Mouse (Mus musculus): ENCODE measurements around the gene Oaz3. TPM values are rescaled to one million over a fixed set of nuclear protein-coding genes. Genes with fewer than 3 reads are reported as not detected.
A peak's percentile ranks its signal among the peaks of the same experiment; 100 is the strongest.

Gene Oaz3
- polyA plus RNA-seq, 1 experiment from 2014 or later: 0.25 TPM

DNA sequence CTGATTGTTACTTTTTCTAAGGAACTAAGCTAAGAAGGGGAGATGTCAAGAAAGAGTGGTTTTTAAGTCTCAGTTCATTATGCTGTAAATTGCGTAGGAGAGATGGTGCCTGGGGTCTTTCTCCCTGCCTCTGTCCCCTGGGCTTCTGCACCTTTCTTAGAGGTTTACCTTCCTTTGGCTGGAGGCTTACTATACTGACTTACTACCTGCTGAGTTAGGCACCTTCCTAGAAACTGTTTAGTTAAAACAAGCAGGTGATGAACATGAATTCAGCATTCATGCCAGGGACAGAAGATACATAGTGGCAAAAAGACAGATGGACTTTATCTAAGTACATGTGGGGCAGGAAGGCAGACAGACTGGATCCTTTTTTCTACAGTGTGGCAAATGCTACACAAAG, 47.4 kb downstream of the Oaz3 start:
- TF ChIP-seq CTCF (IDR thresholded peaks at IDR 0.05): no peak
- no peak for TF ChIP-seq EP300 (IDR thresholded peaks at IDR 0.05)
- no peaks in the 10 kb centered on the region for H3K36me3 ChIP-seq (ENCODE audit: insufficient read depth, low read length)
- 81% methylated on average over 1 of the region's 1 CpGs for WGBS
- no peak overlapping the region for H3K27ac ChIP-seq (ENCODE audit: low read length)
- ATAC-seq: no peak
- no peak for DNase-seq (ENCODE audit: low spot score)
- H3K4me3 ChIP-seq (ENCODE audit: low read depth, low read length): no peak overlapping the region
- no peak overlapping the region for H3K9ac ChIP-seq (replicated peaks; ENCODE audit: low read depth)
- H3K27me3 ChIP-seq (replicated peaks; ENCODE audit: insufficient read depth, low read length): no peaks in the 10 kb centered on the region
- no peaks in the 10 kb centered on the region for H3K9me3 ChIP-seq (ENCODE audit: low read length)
- H3K4me2 ChIP-seq (replicated peaks; ENCODE audit: low read depth, low read length): no peak overlapping the region
- no peaks in the 10 kb centered on the region for H3K4me1 ChIP-seq (ENCODE audit: insufficient read depth, low read depth, low read length)

DNA sequence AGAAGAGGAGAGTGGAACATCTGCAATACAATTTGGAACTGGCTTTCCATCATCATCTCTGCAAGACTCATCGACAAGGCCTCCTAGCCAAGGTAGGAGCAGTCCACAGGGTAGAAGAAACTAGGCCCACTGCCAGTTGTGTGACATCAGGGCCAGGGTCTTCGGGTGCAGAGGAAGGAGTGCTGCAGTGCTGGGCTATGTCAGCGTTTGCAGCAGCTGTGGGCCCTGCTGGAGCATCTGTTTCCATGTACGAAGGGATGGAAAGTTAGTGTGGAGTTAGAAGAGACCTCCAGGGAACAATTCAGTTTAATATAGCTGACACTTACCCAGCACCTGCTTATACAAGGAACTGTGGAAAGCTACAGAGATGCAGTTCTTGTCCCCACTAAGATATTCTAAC, 50.7 kb downstream of the Oaz3 start:
- no peaks in the 10 kb centered on the region for H3K36me3 ChIP-seq (ENCODE audit: insufficient read depth, low read length)
- H3K9me3 ChIP-seq (ENCODE audit: low read length): no peaks in the 10 kb centered on the region
- WGBS: 70% methylated on average over 4 of the region's 4 CpGs
- no peak overlapping the region for H3K4me3 ChIP-seq (ENCODE audit: low read depth, low read length)
- ATAC-seq (no peak), DNase-seq (ENCODE audit: low spot score) (no peak)
- H3K9ac ChIP-seq (replicated peaks; ENCODE audit: low read depth): no peak overlapping the region
- H3K27ac ChIP-seq (ENCODE audit: low read length): no peak overlapping the region
- no peaks in the 10 kb centered on the region for H3K4me1 ChIP-seq (ENCODE audit: insufficient read depth, low read depth, low read length)
- TF ChIP-seq EP300 (IDR thresholded peaks at IDR 0.05): no peak
- no peak overlapping the region for H3K4me2 ChIP-seq (replicated peaks; ENCODE audit: low read depth, low read length)
- H3K27me3 ChIP-seq (replicated peaks; ENCODE audit: insufficient read depth, low read length): no peaks in the 10 kb centered on the region

DNA sequence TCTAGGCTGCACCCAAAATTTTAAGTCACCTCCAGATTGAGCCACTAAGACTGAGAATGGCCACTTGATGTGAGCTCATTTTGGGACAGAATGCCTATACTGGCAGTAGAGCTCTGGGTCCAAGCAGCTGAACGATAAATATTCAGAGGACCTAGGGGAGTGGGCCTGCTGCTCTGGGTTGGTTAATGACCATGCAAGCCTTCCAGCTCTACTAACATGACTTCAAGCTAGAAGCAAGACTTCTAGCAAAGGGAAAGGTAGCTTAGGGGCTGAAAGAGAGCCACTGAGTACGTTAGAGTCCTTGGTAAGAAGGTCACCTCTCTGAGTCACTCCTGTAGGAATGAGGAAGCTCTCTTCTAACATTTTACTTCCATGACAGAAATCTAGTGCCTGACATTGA, 51.6 kb downstream of the Oaz3 start:
- Histone ChIP-seq H3K27me3 (replicated peaks; ENCODE audit: insufficient read depth, low read length) (no peaks in the 10 kb centered on the region), H3K36me3 (ENCODE audit: insufficient read depth, low read length) (no peaks in the 10 kb centered on the region), H3K4me3 (ENCODE audit: low read depth, low read length) (no peak overlapping the region), H3K4me1 (ENCODE audit: insufficient read depth, low read depth, low read length) (no peaks in the 10 kb centered on the region), H3K9me3 (ENCODE audit: low read length) (no peaks in the 10 kb centered on the region), H3K4me2 (replicated peaks; ENCODE audit: low read depth, low read length) (no peak overlapping the region), H3K9ac (replicated peaks; ENCODE audit: low read depth) (no peak overlapping the region), H3K27ac (ENCODE audit: low read length) (no peak overlapping the region)
- peak; percentile 9; the same call in 1 of the 2 replicates for ATAC-seq
- no peak for TF ChIP-seq EP300 (IDR thresholded peaks at IDR 0.05)
- TF ChIP-seq CTCF (IDR thresholded peaks at IDR 0.05): no peak
- peak; percentile 24 for DNase-seq (ENCODE audit: low spot score)
- WGBS: 72% methylated on average over 2 of the region's 2 CpGs

DNA sequence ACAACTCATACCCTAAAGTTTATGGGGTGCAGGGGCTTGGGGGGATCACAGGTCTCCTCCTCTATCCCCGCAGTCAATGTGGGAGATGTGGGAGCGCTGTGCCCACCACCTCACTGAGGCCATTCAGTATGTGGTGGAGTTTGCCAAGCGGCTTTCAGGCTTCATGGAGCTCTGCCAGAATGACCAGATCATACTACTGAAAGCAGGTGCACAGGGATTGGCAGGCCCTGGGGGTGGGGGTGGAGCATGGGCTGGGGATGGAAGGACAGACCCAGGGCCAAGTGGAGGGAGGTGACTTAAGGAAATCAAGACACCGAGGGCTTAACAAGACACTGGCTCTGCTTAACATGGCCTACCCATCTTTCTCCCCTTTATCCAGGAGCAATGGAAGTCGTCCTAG, 52.7 kb downstream of the Oaz3 start:
- DNase-seq (ENCODE audit: low spot score) (no peak), ATAC-seq (no peak)
- TF ChIP-seq CTCF (IDR thresholded peaks at IDR 0.05): no peak
- TF ChIP-seq EP300 (IDR thresholded peaks at IDR 0.05): no peak
- no peaks in the 10 kb centered on the region for H3K36me3 ChIP-seq (ENCODE audit: insufficient read depth, low read length)
- WGBS: 81% methylated on average over 5 of the region's 5 CpGs
- H3K9me3 ChIP-seq (ENCODE audit: low read length): no peaks in the 10 kb centered on the region
- no peak overlapping the region for H3K4me2 ChIP-seq (replicated peaks; ENCODE audit: low read depth, low read length)
- no peak overlapping the region for H3K27ac ChIP-seq (ENCODE audit: low read length)
- H3K27me3 ChIP-seq (replicated peaks; ENCODE audit: insufficient read depth, low read length): no peaks in the 10 kb centered on the region
- no peak overlapping the region for H3K9ac ChIP-seq (replicated peaks; ENCODE audit: low read depth)
- no peak overlapping the region for H3K4me3 ChIP-seq (ENCODE audit: low read depth, low read length)
- no peaks in the 10 kb centered on the region for H3K4me1 ChIP-seq (ENCODE audit: insufficient read depth, low read depth, low read length)

DNA sequence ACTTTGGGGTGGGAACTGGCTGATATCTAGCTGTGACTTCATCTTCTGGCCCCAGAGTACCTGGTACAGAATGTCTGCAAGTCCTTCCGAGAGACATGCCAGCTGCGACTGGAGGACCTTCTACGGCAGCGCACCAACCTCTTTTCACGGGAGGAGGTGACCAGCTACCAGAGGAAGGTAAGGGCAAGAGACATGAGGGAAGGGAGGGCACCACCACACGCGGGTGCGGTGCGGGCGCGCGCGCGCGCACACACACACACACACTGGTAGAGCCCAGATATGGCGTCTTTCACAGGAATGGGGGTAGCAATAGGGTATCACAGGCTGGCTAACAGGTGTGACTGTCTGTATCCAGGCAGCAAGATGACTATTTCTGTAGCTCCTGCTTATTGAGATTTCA, 54.3 kb downstream of the Oaz3 start:
- H3K4me1 ChIP-seq (ENCODE audit: insufficient read depth, low read depth, low read length): no peaks in the 10 kb centered on the region
- no peak overlapping the region for H3K4me3 ChIP-seq (ENCODE audit: low read depth, low read length)
- DNase-seq (ENCODE audit: low spot score): no peak
- no peaks in the 10 kb centered on the region for H3K27me3 ChIP-seq (replicated peaks; ENCODE audit: insufficient read depth, low read length)
- no peak overlapping the region for H3K27ac ChIP-seq (ENCODE audit: low read length)
- no peak overlapping the region for H3K4me2 ChIP-seq (replicated peaks; ENCODE audit: low read depth, low read length)
- no peak for ATAC-seq
- H3K9ac ChIP-seq (replicated peaks; ENCODE audit: low read depth): no peak overlapping the region
- H3K9me3 ChIP-seq (ENCODE audit: low read length): no peaks in the 10 kb centered on the region
- 92% methylated on average over 16 of the region's 16 CpGs for WGBS
- H3K36me3 ChIP-seq (ENCODE audit: insufficient read depth, low read length): no peaks in the 10 kb centered on the region
- TF ChIP-seq CTCF (IDR thresholded peaks at IDR 0.05) (no peak), EP300 (IDR thresholded peaks at IDR 0.05) (no peak)

DNA sequence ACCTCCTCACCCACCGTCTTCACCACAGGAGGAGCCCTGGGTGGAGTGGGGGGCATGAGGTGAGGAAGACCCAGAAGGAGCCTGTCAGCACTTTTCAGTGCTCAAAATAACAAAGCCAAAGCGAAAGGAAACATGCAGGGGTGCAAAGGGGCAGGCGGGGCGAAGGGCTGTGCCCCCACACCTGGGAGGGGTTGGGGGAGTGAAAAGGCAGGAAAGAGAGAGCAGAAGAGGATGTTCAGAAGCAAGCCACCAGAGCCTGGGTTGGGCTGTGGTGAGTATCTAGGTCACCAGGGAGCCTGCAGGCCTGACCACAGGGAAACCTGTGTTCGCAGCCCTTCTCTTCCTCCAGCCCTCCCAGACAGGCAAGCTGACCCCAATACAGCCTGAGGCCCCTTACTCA, 55.7 kb downstream of the Oaz3 start:
- H3K9me3 ChIP-seq (ENCODE audit: low read length): no peaks in the 10 kb centered on the region
- 73% methylated on average over 4 of the region's 5 CpGs for WGBS
- DNase-seq (ENCODE audit: low spot score): no peak
- no peak overlapping the region for H3K4me2 ChIP-seq (replicated peaks; ENCODE audit: low read depth, low read length)
- ATAC-seq: no peak
- no peak overlapping the region for H3K4me3 ChIP-seq (ENCODE audit: low read depth, low read length)
- H3K27ac ChIP-seq (ENCODE audit: low read length): no peak overlapping the region
- H3K9ac ChIP-seq (replicated peaks; ENCODE audit: low read depth): no peak overlapping the region
- TF ChIP-seq CTCF (IDR thresholded peaks at IDR 0.05): no peak
- TF ChIP-seq EP300 (IDR thresholded peaks at IDR 0.05): no peak
- no peaks in the 10 kb centered on the region for H3K27me3 ChIP-seq (replicated peaks; ENCODE audit: insufficient read depth, low read length)
- H3K36me3 ChIP-seq (ENCODE audit: insufficient read depth, low read length): no peaks in the 10 kb centered on the region
- no peaks in the 10 kb centered on the region for H3K4me1 ChIP-seq (ENCODE audit: insufficient read depth, low read depth, low read length)

DNA sequence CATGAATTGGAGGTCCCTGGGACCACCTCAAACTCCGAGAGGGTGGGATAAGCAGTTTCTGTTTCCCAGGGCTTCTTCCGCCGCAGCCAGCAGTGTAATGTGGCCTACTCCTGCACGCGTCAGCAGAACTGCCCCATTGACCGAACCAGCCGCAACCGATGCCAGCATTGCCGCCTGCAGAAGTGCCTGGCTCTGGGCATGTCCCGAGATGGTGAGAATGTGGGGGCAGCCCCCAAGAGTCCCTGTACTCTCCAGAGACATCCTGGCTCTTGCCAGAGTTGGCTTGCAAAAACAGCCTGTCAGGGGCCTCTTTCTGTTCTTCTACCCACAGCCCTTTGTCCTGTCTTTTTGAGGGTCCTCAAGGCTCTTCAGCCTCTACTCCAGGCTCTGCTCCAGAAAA, 56.3 kb downstream of the Oaz3 start:
- Histone ChIP-seq H3K4me3 (ENCODE audit: low read depth, low read length) (no peak overlapping the region), H3K4me2 (replicated peaks; ENCODE audit: low read depth, low read length) (no peak overlapping the region), H3K4me1 (ENCODE audit: insufficient read depth, low read depth, low read length) (no peaks in the 10 kb centered on the region), H3K9me3 (ENCODE audit: low read length) (no peaks in the 10 kb centered on the region), H3K27ac (ENCODE audit: low read length) (no peak overlapping the region), H3K36me3 (ENCODE audit: insufficient read depth, low read length) (no peaks in the 10 kb centered on the region), H3K27me3 (replicated peaks; ENCODE audit: insufficient read depth, low read length) (no peaks in the 10 kb centered on the region), H3K9ac (replicated peaks; ENCODE audit: low read depth) (no peak overlapping the region)
- TF ChIP-seq CTCF (IDR thresholded peaks at IDR 0.05) (no peak), EP300 (IDR thresholded peaks at IDR 0.05) (no peak)
- 91% methylated on average over 10 of the region's 10 CpGs for WGBS
- ATAC-seq (no peak), DNase-seq (ENCODE audit: low spot score) (no peak)
